Mouse (Mus musculus) lung, postnatal 0 days (tissue): ENCODE measurements at regions not wholly inside any gene's neighbourhood (a gene's known extent, or its start where the extent isn't known, plus 50 kb on each side); places are given as distances from the start of the nearest gene placed in this dataset.

ENCODE experiments used
- ATAC-seq: fragments of 200-750 bp; cut with Nextera tagmentation; 2 replicates; pipeline ENCODE4 v1.8.0; 2017; ENCODE audit warnings: moderate library complexity
- DNase-seq: peaks from one replicate; pipeline ENCODE4 v3.0.0-alpha.2; 2016; ENCODE audit warnings: low spot score
- H3K27ac ChIP-seq: fragments of 300-500 bp; sonication (generic); 2 replicates; pipeline ENCODE4 v1.5.1; 2014; ENCODE audit warnings: antibody characterized with exemption, mild to moderate bottlenecking, low read length, mixed read lengths
- H3K27me3 ChIP-seq: fragments of 300-500 bp; sonication (generic); replicated peaks from 2 replicates; pipeline ENCODE4 v1.6.1; 2014; ENCODE audit warnings: low read length, mixed read lengths; ENCODE audit not compliant: insufficient read depth
- H3K36me3 ChIP-seq: fragments of 300-500 bp; sonication (generic); 2 replicates; pipeline ENCODE4 v1.6.1; 2014; ENCODE audit warnings: low read length, mixed read lengths; ENCODE audit not compliant: insufficient read depth
- H3K4me1 ChIP-seq: fragments of 300-500 bp; sonication (generic); 2 replicates; pipeline ENCODE4 v1.6.1; 2014; ENCODE audit warnings: antibody characterized with exemption, low read depth, low read length, mixed read lengths; ENCODE audit not compliant: insufficient read depth
- H3K4me2 ChIP-seq: fragments of 300-500 bp; sonication (generic); replicated peaks from 2 replicates; pipeline ENCODE4 v1.6.1; 2014; ENCODE audit warnings: low read depth, mild to moderate bottlenecking, low read length, moderate library complexity, mixed read lengths
- H3K4me3 ChIP-seq: fragments of 300-500 bp; sonication (generic); 2 replicates; pipeline ENCODE4 v1.5.1; 2014; ENCODE audit warnings: low read depth, low read length
- H3K9ac ChIP-seq: fragments of 300-500 bp; sonication (generic); replicated peaks from 2 replicates; pipeline ENCODE4 v1.6.1; 2014; ENCODE audit warnings: low read depth, mild to moderate bottlenecking
- H3K9me3 ChIP-seq: fragments of 300-500 bp; sonication (generic); 2 replicates; pipeline ENCODE4 v1.6.1; 2016; ENCODE audit warnings: low read length, mixed read lengths
- CTCF ChIP-seq: IDR thresholded peaks from 2 replicates; pipeline ENCODE4 v1.5.1; 2016; ENCODE audit warnings: antibody characterized with exemption, mild to moderate bottlenecking
- EP300 ChIP-seq: IDR thresholded peaks from 2 replicates; pipeline ENCODE4 v1.6.1; 2016; ENCODE audit warnings: antibody characterized with exemption, mild to moderate bottlenecking, control low read depth
- WGBS: fragments of 180-500 bp; shearing (Covaris S2); extraction: QIAGEN DNeasy Blood & Tissue Kit; methylation state at CpG from one replicate; pipeline ENCODE4 v1.1.7; 2014; 5-methylcytosine and 5-hydroxymethylcytosine counted together

- no peaks in the 10 kb centered on the region for H3K4me1 ChIP-seq
- no peaks in the 10 kb centered on the region for H3K9me3 ChIP-seq
- no peaks in the 10 kb centered on the region for H3K36me3 ChIP-seq
- TF ChIP-seq EP300 (no peak), CTCF (peak; percentile 82)
- no peak overlapping the region for H3K9ac ChIP-seq
- peak; percentile 78 for DNase-seq
- H3K27me3 ChIP-seq: no peaks in the 10 kb centered on the region
- ATAC-seq: peak; percentile 65
- WGBS: 17% methylated on average over 2 of the region's 2 CpGs
- no peak overlapping the region for H3K27ac ChIP-seq
- H3K4me3 ChIP-seq: no peak overlapping the region
- H3K4me2 ChIP-seq: no peak overlapping the region
Observed at GRCm38 (mm10) chr14:87215099-87215498, 74.1 kb upstream of the Diaph3 start.

GRCm38 (mm10) chr14:87217042-87217441, 76.0 kb upstream of the Diaph3 start:
- 66% methylated on average over 7 of the region's 7 CpGs for WGBS
- Histone ChIP-seq H3K9me3 (no peaks in the 10 kb centered on the region), H3K9ac (no peak overlapping the region), H3K36me3 (no peaks in the 10 kb centered on the region), H3K4me2 (no peak overlapping the region), H3K4me3 (no peak overlapping the region), H3K27me3 (no peaks in the 10 kb centered on the region), H3K27ac (no peak overlapping the region), H3K4me1 (no peaks in the 10 kb centered on the region)
- TF ChIP-seq CTCF: no peak
- TF ChIP-seq EP300: no peak
- DNase-seq: no peak
- ATAC-seq: no peak

GRCm38 (mm10) chr14:87219975-87220374, 78.9 kb upstream of the Diaph3 start:
- Histone ChIP-seq H3K9ac (no peak overlapping the region), H3K4me1 (no peaks in the 10 kb centered on the region), H3K9me3 (no peaks in the 10 kb centered on the region), H3K27me3 (no peaks in the 10 kb centered on the region), H3K27ac (no peak overlapping the region), H3K4me2 (no peak overlapping the region), H3K36me3 (no peaks in the 10 kb centered on the region), H3K4me3 (no peak overlapping the region)
- DNase-seq (no peak), ATAC-seq (no peak)
- WGBS: 81% methylated on average over 3 of the region's 3 CpGs
- TF ChIP-seq EP300: no peak
- TF ChIP-seq CTCF: no peak

- Histone ChIP-seq H3K4me3 (no peak overlapping the region), H3K27ac (no peak overlapping the region), H3K9ac (no peak overlapping the region), H3K36me3 (no peaks in the 10 kb centered on the region), H3K9me3 (no peaks in the 10 kb centered on the region), H3K27me3 (no peaks in the 10 kb centered on the region), H3K4me1 (no peaks in the 10 kb centered on the region), H3K4me2 (no peak overlapping the region)
- no peak for TF ChIP-seq CTCF
- no peak for TF ChIP-seq EP300
- DNase-seq (no peak), ATAC-seq (no peak)
- WGBS: 58% methylated on average over 5 of the region's 5 CpGs
Observed at GRCm38 (mm10) chr14:87224870-87225269, 83.8 kb upstream of the Diaph3 start.

GRCm38 (mm10) chr14:87249258-87249657, 108.2 kb upstream of the Diaph3 start:
- TF ChIP-seq CTCF: no peak
- no peak for TF ChIP-seq EP300
- no peak for ATAC-seq
- no peaks in the 10 kb centered on the region for H3K27me3 ChIP-seq
- no peak overlapping the region for H3K4me3 ChIP-seq
- H3K9me3 ChIP-seq: no peaks in the 10 kb centered on the region
- no peak for DNase-seq
- WGBS: 82% methylated on average over 2 of the region's 2 CpGs
- no peak overlapping the region for H3K27ac ChIP-seq
- no peaks in the 10 kb centered on the region for H3K4me1 ChIP-seq
- no peak overlapping the region for H3K4me2 ChIP-seq
- no peak overlapping the region for H3K9ac ChIP-seq
- H3K36me3 ChIP-seq: no peaks in the 10 kb centered on the region

- no peak overlapping the region for H3K27ac ChIP-seq
- no peaks in the 10 kb centered on the region for H3K36me3 ChIP-seq
- H3K4me1 ChIP-seq: no peaks in the 10 kb centered on the region
- no peak overlapping the region for H3K9ac ChIP-seq
- H3K4me2 ChIP-seq: no peak overlapping the region
- H3K9me3 ChIP-seq: no peaks in the 10 kb centered on the region
- WGBS: 80% methylated on average over 5 of the region's 5 CpGs
- no peak for DNase-seq
- H3K4me3 ChIP-seq: no peak overlapping the region
- H3K27me3 ChIP-seq: no peaks in the 10 kb centered on the region
- no peak for ATAC-seq
- TF ChIP-seq EP300 (no peak), CTCF (no peak)
Observed at GRCm38 (mm10) chr14:87255484-87256208, 114.6 kb upstream of the Diaph3 start.

GRCm38 (mm10) chr14:87261726-87262125, 120.7 kb upstream of the Diaph3 start:
- 61% methylated on average over 5 of the region's 5 CpGs for WGBS
- DNase-seq: no peak

More at GRCm38 (mm10) chr14:87261726-87262125, 120.7 kb upstream of the Diaph3 start:
- no peak for ATAC-seq
- Histone ChIP-seq H3K4me3 (no peak overlapping the region), H3K4me1 (no peaks in the 10 kb centered on the region), H3K36me3 (no peaks in the 10 kb centered on the region), H3K27ac (no peak overlapping the region), H3K9me3 (no peaks in the 10 kb centered on the region), H3K27me3 (no peaks in the 10 kb centered on the region), H3K4me2 (no peak overlapping the region), H3K9ac (no peak overlapping the region)
- TF ChIP-seq EP300 (no peak), CTCF (no peak)
